Mouse (Mus musculus): ENCODE measurements around the gene Ero1l. TPM values are rescaled to one million over a fixed set of nuclear protein-coding genes. Genes with fewer than 3 reads are reported as not detected.

The Ero1l gene
- 22.3 TPM for total RNA-seq (2023)

DNA sequence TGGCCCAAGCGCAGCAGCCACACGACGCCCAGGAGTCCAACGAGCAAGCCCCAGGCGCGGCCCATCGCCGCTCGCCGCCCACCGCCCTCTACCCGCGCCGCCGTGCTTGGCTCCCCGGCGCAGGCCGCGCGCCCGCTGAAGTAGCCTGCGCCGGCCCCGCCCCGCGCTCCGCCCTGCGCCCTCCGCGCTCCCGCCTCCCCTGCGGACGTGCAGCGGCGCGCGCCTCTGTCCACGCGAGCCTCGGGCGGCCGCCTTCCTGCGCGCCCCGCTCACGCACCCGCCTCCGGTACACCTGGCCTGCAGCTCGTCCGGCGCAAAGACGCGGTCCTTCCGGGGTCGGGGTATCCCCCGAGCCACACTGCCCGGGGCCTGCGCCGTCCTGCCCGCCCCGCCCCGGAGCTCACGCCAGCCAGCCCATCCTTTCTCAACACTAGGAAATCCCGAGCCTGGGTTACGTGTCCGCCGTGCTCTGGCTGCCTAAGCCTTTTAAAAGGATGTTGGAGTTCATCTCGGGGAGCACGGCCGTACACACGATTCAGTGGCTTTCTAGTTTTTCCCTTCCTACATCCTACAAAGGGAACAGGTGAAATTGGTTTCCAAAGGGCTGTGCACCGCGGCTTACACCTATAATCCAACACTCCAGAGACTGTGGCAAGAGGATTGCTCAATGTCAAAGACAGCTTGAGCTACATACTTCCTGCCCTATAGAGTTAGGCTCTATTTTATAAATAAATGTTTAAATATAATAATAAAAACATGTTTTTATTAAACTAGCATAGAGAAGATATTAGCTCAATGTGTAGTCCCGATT, at the start of gene Ero1l:
Ero1l (minus strand) TSS at position 346 of the 811 bp plus-strand sequence.

DNA sequence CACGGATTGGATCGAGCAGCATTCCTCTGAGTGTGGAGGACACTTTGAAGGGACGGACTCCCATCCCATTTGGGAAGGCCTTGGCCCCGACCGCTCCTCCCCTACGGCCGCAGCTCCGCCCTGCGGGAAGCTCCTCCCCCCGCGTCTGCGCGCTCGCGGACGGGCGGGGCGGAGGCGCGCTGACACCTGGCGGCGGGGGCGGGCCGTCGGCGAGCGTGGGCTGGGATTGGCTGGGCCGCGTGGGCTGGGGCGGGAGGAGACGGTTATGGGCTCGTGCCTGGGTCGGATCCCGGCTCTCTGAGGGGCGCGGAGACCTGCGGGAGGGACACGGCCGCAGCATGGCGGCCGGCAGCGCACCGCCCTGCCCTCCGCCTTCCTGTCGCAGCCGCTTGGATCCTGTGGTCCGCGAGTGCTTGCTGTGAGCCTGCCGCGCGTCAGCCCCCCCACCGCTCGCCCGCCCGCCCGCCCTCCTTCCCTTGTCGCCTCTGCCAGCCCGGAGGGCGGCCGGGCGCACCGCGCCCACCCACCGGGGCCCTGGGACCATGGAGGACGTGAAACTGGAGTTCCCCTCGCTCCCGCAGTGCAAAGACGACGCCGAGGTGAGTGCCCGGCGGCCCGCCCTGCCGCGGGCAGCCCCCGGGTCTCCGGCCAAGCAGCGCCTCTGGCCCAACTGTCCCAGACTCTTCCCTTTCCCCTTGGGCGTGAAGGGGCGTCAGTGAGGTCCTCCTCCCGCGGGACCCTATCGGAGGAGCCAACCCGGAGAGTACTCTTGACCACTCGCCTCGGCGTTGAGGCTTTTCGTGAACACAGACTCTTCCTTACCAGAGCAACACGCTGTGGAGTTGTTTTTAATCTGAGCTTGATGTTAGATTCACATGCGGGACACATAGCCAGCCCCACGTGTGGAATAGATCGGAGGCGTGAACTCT, 32.6 kb upstream of the Ero1l start, which contains the start of gene Styx:
Styx (plus strand) TSS at position 163 of the 929 bp plus-strand sequence.

GRCm38 (mm10) chr14:45329589-45330181, 11.1 kb upstream of the Ero1l start, which contains the start of gene Psmc6:
TSS of gene Psmc6 (plus strand) at chr14:45329788.

Other genes starting within 250 kb of the Ero1l start
- gene Gpr137c, start 99.1 kb downstream of the Ero1l start, total RNA-seq (2023): 10.8 TPM
- gene Txndc16, start 98.4 kb downstream of the Ero1l start, total RNA-seq (2023): 44.6 TPM
- gene Psmc6, start 11.0 kb upstream of the Ero1l start, total RNA-seq (2023): 127 TPM
- 42.1 TPM for gene Styx, start 32.3 kb upstream of the Ero1l start, total RNA-seq (2023)
- gene Gnpnat1, start 86.1 kb upstream of the Ero1l start, total RNA-seq (2023): 22.8 TPM
- not detected for gene Fermt2, start 211.3 kb upstream of the Ero1l start, total RNA-seq (2023)

Measured in CD4-positive naive resting alpha-beta T cell, adult 76 days (primary cell).